Mouse (Mus musculus) MEL (cell line): ENCODE data around the gene Palm. TPM values are rescaled to one million over a fixed set of nuclear protein-coding genes. Genes with fewer than 3 reads are reported as not detected.
A peak's percentile ranks its signal among the peaks of the same experiment; 100 is the strongest.

Experiments used
- DNase-seq: peaks from one replicate; pipeline ENCODE4 v3.0.0; 2011; ENCODE audit warnings: low read depth, low spot score
- H3K27ac ChIP-seq: 2 replicates; pipeline ENCODE4 v1.5.1; 2012; ENCODE audit warnings: low read depth, mild to moderate bottlenecking, control low read depth, low read length, moderate library complexity; ENCODE audit not compliant: control insufficient read depth
- H3K27me3 ChIP-seq, 2 experiments: fragments of 150-350 bp in 1 of 2; sonication (generic) in 1 of 2; 2 replicates each; pipeline ENCODE4 v1.6.1; 2012; ENCODE audit warnings: low read length in 2 of 2, mild to moderate bottlenecking in 2 of 2, improper control_type of control experiment in 1 of 2, moderate library complexity in 1 of 2; ENCODE audit not compliant: insufficient read depth in 2 of 2, control insufficient read depth in 1 of 2
- H3K36me3 ChIP-seq, 2 experiments: 2 replicates each; pipeline ENCODE4 v1.6.1; 2012 to 2014; ENCODE audit warnings: low read length in 2 of 2, improper control_type of control experiment in 1 of 2, inconsistent platforms in 1 of 2, mild to moderate bottlenecking in 1 of 2; ENCODE audit not compliant: insufficient read depth in 2 of 2, control insufficient read depth in 1 of 2
- H3K4me1 ChIP-seq, 2 experiments: fragments of 150-350 bp in 1 of 2; sonication (generic) in 1 of 2; 2 replicates each; pipeline ENCODE4 v1.6.1; 2012; ENCODE audit warnings: low read length in 2 of 2, improper control_type of control experiment in 1 of 2, mild to moderate bottlenecking in 1 of 2; ENCODE audit not compliant: insufficient read depth in 2 of 2, control insufficient read depth in 1 of 2
- H3K4me3 ChIP-seq, 2 experiments: fragments of 150-350 bp in 1 of 2; sonication (generic) in 1 of 2; 2 replicates each; pipeline ENCODE4 v1.5.1; 2012; ENCODE audit warnings: low read depth in 2 of 2, low read length in 2 of 2, mild to moderate bottlenecking in 2 of 2, moderate library complexity in 2 of 2, control low read depth in 1 of 2, improper control_type of control experiment in 1 of 2; ENCODE audit not compliant: control insufficient read depth in 1 of 2, insufficient read depth in 1 of 2
- H3K79me2 ChIP-seq: 2 replicates; pipeline ENCODE4 v1.6.1; 2012; ENCODE audit warnings: mild to moderate bottlenecking, low read length, moderate library complexity; ENCODE audit not compliant: control insufficient read depth, poor library complexity, insufficient read depth
- H3K9ac ChIP-seq: 2 replicates; pipeline ENCODE4 v1.6.1; 2012; ENCODE audit warnings: low read depth, mild to moderate bottlenecking, control low read depth, low read length, moderate library complexity; ENCODE audit not compliant: control insufficient read depth, poor library complexity, severe bottlenecking
- H3K9me3 ChIP-seq: fragments of 150-350 bp; sonication (generic); replicated peaks from 2 replicates; pipeline ENCODE4 v1.6.1; 2012; ENCODE audit warnings: mild to moderate bottlenecking, low read length, improper control_type of control experiment, moderate library complexity; ENCODE audit not compliant: insufficient read depth
- CHD2 ChIP-seq: IDR thresholded peaks from 2 replicates; pipeline ENCODE4 v1.6.1; 2011; ENCODE audit warnings: low read length, improper control_type of control experiment
- ETS1 ChIP-seq: IDR thresholded peaks from 2 replicates; pipeline ENCODE4 v1.6.1; 2012; ENCODE audit warnings: low read depth, mild to moderate bottlenecking, inconsistent platforms, low read length, improper control_type of control experiment, moderate library complexity
- HCFC1 ChIP-seq: IDR thresholded peaks from 2 replicates; pipeline ENCODE4 v1.6.1; 2012; ENCODE audit warnings: low read depth, mild to moderate bottlenecking, inconsistent platforms, low read length, improper control_type of control experiment, moderate library complexity
- MAFK ChIP-seq: IDR thresholded peaks from 2 replicates; pipeline ENCODE4 v1.6.1; 2011; ENCODE audit warnings: low read depth, mild to moderate bottlenecking, low read length, improper control_type of control experiment, borderline replicate concordance
- MYB ChIP-seq: IDR thresholded peaks from 2 replicates; pipeline ENCODE4 v1.6.1; 2011; ENCODE audit warnings: mild to moderate bottlenecking, low read depth, low read length, improper control_type of control experiment
- NELFE ChIP-seq: IDR thresholded peaks from 2 replicates; pipeline ENCODE4 v1.6.1; 2011; ENCODE audit warnings: low read depth, low read length, improper control_type of control experiment
- SIN3A ChIP-seq: IDR thresholded peaks from 2 replicates; pipeline ENCODE4 v1.6.1; 2012; ENCODE audit warnings: low read length, improper control_type of control experiment, inconsistent platforms
- SMC3 ChIP-seq: IDR thresholded peaks from 2 replicates; pipeline ENCODE4 v1.6.1; 2011; ENCODE audit warnings: low read depth, low read length, improper control_type of control experiment
- TBP ChIP-seq: IDR thresholded peaks from 2 replicates; pipeline ENCODE4 v1.8.0; 2011; ENCODE audit warnings: low read depth, low read length, improper control_type of control experiment
- ZMIZ1 ChIP-seq: IDR thresholded peaks from 2 replicates; pipeline ENCODE4 v1.6.1; 2012; ENCODE audit warnings: low read depth, mild to moderate bottlenecking, inconsistent platforms, low read length, improper control_type of control experiment, moderate library complexity
- ZNF384 ChIP-seq: IDR thresholded peaks from 2 replicates; pipeline ENCODE4 v1.6.1; 2012; ENCODE audit warnings: low read depth, mild to moderate bottlenecking, inconsistent platforms, low read length, improper control_type of control experiment
- polyA plus RNA-seq, 2 experiments: library from polyadenylated mRNA; stranded (reverse) in 1 of 2; unstranded in 1 of 2; fragments of >175 nt in 1 of 2; fragments of >200 nt in 1 of 2; gene quantifications; 2 replicates each; pipeline versions ENCODE4 v1.2.1 to v1.2.4; 2012; ENCODE audit warnings: low replicate concordance in 2 of 2, low read depth in 1 of 2; ENCODE audit not compliant: insufficient read length in 2 of 2, insufficient read depth in 1 of 2, missing spikeins in 1 of 2
- total RNA-seq: library from RNA; depleted of rRNA; stranded (reverse); fragments of 300-350 nt; gene quantifications from 2 replicates; pipeline ENCODE4 v1.2.3, GENCODE M21; 2012

The Palm gene
- total and polyA plus RNA-seq, 3 experiments = 4.8 to 15.5 TPM; not detected in 1

DNA sequence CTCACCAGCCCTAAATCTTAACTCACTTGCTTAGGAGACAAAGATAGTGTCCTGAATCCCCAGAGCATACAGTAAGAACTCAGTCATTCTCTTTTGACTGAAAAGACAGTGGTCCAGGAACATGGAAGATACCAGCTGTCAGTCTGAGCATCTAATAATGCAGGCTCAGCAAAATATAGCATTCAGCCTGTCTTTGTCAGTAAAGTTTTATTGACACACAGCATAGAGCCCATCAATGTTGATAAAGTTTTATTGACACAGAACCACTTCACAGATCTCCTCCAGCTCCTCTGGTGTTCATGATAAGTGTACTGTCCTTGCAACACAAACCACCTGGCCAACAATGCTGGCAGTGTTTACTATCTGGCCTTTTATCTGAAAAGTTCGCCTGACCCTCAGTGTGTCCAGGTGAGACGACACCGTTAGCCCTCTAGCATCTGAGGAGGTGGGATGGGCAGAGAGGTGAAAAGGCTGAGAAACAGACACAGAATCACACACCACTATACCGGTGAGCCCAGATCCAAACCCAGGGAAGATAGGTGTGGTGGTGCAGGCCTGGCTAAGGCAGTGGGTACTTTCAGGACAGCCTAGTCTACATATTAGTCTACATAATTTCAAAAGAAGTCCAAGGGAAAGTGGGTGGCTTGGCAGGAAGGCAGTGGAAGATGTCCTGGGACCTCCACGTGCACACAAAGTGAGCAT, 882 bp upstream of the Palm start:
- no peaks in the 10 kb centered on the region for H3K79me2 ChIP-seq
- H3K4me1 ChIP-seq = peaks cover 2 to 20% of the 10 kb centered on the region in 2 experiments
- H3K9me3 ChIP-seq = no peaks in the 10 kb centered on the region
- peak; percentile 50 for DNase-seq
- H3K27me3 ChIP-seq = no peaks in the 10 kb centered on the region
- TF ChIP-seq MAFK = peak; percentile 96
- TF ChIP-seq SMC3 = no peak
- TF ChIP-seq NELFE = no peak
- TF ChIP-seq ZMIZ1 = no peak
- TF ChIP-seq MYB = no peak
- TF ChIP-seq ETS1 = peak; percentile 69; the same call in 1 of the 2 replicates
- peak; percentile 84 for TF ChIP-seq HCFC1
- 0 out of 2 replicates have a peak, but pooled peaks have one; percentile 63 for TF ChIP-seq TBP
- no peak overlapping the region for H3K9ac ChIP-seq
- no peak overlapping the region for H3K27ac ChIP-seq
- H3K4me3 ChIP-seq = no peak overlapping the region; a peak in 1 of 4 replicates
- peaks cover 0 to 4% of the 10 kb centered on the region in 2 experiments; a peak in 1 of 4 replicates for H3K36me3 ChIP-seq

DNA sequence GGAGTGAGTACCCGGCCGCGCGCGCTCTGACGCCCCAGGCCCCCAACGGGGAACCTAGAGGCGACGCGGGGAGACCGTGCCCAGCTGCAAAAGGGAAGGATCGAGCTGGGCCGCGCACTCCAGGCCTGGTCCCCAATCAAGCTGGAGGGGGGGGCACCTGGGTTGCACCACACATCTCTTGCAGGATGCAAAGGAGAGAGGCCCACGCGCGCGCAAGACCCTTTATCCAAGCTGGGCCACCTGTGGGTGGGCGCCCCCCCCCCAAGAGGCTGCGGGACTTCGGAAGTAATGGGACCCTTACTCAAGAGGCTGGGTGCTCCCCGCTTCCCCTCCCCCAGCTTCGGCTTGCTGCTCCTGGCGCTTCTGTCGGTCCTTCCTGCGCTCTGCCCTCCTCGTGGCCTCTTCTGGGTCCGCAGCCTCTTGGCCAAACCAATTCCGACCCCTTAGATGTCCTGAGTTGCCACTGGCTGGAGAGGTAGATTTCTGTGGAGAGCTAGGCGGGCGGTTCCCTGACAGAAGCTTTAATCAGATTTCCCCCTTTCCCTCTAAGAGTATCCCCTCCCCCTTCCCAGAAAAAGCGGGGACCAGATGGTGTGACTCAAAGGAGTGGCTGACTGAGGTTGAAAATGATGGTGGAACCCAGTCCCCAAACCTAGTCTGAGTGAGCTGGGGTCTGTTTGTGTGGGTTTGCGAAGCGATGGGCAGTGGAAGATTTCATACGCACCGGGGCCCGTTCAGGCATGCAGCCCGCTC, 542 bp downstream of the Palm start:
- Histone ChIP-seq H3K27me3 (no peaks in the 10 kb centered on the region), H3K27ac (no peak overlapping the region), H3K79me2 (no peaks in the 10 kb centered on the region), H3K9me3 (no peaks in the 10 kb centered on the region), H3K36me3 (peaks cover 0 to 10% of the 10 kb centered on the region in 2 experiments; a peak in 2 of 4 replicates), H3K4me1 (peaks cover 5 to 27% of the 10 kb centered on the region in 2 experiments), H3K9ac (peak overlapping the region; percentile 82), H3K4me3 (peak overlapping the region; percentile 64 to 65)
- TF ChIP-seq SIN3A = 0 out of 2 replicates have a peak, but pooled peaks have one; percentile 8
- TF ChIP-seq ZNF384 = no peak
- no peak for DNase-seq

DNA sequence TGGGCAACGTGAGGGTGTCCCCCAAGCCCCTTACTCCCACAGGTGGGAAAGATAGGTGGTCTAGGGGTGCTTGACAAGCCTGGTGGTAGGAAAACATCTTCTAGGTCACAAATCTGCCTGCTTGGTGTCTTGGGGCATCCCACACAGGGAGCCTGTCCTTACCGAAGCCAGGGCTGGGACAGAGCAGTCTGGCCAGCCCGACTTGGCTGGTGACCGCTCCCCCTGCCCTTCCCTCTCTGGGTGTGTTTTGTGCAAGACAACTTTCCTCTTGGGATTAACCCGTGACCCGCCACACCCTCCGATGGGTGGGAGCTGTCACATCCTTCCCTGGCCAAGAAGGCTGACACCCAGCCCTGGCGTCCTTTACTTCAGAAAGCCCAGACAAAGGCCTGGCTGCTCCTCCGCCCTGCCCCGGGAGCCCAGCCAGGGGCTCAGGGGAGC, 1.1 kb downstream of the Palm start:
- no peaks in the 10 kb centered on the region for H3K79me2 ChIP-seq
- DNase-seq = no peak
- H3K9ac ChIP-seq = no peak overlapping the region
- no peak overlapping the region for H3K27ac ChIP-seq
- H3K4me1 ChIP-seq = peaks cover 10 to 26% of the 10 kb centered on the region in 2 experiments
- H3K9me3 ChIP-seq = no peaks in the 10 kb centered on the region
- no peaks in the 10 kb centered on the region for H3K27me3 ChIP-seq
- peaks cover 0 to 13% of the 10 kb centered on the region in 2 experiments; a peak in 2 of 4 replicates for H3K36me3 ChIP-seq
- TF ChIP-seq ZMIZ1 (no peak), SMC3 (no peak), CHD2 (no peak), TBP (no peak)
- H3K4me3 ChIP-seq = no peak overlapping the region
